Mouse (Mus musculus) CD4-positive, CD25-positive, alpha-beta regulatory T cell, adult 4 months (primary cell): ENCODE measurements around the gene Emc10. TPM values are rescaled to one million over a fixed set of nuclear protein-coding genes. Genes with fewer than 3 reads are reported as not detected.

Experiments used
- ATAC-seq: one replicate; pipeline ENCODE4 v1.8.0; 2017
- polyA plus RNA-seq, 2 experiments: library from polyadenylated mRNA; unstranded; fragments of 100-300 nt; shearing (Covaris generic); gene quantifications; one replicate each; pipeline ENCODE4 v1.2.1; 2017

Emc10 gene
- polyA plus RNA-seq, 2 experiments from 2014 or later, result 15.2 to 16.1 TPM

DNA sequence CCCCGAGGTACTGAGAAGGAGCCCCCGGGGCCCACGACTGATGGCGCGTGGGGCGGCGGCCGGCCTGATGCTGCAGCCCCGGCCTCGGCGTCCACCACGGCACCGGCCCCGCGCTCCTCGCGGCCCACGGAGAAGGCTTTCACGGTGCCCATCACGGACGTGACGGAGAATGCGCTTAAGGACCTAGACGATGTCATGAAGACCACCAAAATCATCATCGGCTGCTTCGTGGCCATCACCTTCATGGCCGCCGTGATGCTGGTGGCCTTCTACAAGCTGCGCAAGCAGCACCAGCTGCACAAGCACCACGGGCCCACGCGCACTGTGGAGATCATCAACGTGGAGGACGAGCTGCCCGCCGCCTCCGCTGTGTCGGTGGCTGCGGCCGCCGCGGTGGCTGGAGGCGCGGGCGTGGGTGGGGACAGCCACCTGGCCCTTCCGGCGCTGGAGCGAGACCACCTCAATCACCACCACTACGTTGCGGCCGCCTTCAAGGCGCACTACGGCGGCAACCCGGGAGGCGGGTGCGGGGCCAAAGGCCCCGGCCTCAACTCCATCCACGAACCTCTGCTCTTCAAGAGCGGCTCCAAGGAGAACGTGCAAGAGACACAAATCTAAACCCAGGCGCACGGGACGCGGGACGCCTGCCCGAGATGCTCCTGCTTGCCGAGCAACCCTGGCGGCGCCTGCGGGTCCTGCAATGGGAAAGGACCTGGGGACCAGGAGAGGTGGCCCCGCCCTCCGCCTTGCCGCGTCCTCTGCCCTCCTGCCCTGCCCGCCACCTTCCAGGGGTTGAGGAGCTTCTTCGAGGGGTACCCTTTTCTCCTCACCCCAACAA, 33.9 kb downstream of the Emc10 start:
- ATAC-seq, result no peak

DNA sequence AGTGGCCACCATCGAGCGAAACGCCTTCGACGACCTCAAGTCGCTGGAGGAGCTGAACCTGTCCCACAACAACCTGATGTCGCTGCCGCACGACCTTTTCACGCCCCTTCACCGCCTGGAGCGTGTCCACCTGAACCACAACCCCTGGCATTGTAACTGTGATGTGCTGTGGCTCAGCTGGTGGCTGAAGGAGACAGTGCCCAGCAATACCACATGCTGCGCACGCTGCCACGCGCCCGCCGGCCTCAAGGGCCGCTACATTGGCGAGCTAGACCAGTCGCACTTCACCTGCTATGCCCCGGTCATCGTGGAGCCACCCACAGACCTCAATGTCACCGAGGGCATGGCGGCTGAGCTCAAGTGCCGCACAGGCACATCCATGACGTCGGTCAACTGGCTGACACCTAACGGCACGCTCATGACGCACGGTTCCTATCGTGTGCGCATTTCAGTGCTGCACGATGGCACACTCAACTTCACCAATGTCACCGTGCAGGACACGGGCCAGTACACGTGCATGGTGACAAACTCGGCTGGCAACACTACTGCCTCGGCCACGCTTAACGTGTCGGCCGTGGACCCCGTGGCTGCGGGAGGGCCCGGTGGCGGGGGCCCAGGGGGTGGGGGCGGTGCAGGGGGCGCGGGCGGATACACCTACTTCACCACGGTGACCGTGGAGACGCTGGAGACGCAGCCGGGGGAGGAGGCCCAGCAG, 34.7 kb downstream of the Emc10 start:
- ATAC-seq, result no peak

DNA sequence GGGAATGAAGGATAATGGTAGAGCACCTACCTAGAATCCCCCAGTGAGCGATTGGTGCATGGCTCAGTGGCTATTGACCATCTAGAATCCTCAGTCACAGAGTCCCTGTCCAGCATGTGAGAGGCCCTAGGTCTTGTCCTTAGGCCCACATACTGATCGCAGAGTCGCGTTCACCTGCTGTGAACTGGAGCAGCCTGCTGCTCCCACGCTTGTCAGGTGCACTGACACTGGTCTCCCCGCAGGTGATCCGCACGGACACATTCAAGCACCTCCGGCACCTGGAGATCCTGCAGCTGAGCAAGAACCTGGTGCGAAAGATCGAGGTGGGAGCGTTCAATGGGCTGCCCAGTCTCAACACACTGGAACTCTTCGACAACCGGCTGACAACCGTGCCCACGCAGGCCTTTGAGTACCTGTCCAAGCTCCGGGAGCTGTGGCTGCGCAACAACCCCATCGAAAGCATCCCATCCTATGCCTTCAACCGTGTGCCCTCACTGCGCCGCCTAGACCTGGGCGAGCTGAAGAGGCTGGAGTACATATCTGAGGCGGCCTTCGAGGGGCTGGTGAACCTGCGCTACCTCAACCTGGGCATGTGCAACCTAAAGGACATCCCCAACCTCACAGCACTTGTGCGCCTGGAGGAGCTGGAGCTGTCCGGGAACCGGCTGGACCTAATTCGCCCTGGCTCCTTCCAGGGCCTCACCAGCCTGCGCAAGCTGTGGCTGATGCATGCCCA, 35.4 kb downstream of the Emc10 start:
- ATAC-seq, result no peak

DNA sequence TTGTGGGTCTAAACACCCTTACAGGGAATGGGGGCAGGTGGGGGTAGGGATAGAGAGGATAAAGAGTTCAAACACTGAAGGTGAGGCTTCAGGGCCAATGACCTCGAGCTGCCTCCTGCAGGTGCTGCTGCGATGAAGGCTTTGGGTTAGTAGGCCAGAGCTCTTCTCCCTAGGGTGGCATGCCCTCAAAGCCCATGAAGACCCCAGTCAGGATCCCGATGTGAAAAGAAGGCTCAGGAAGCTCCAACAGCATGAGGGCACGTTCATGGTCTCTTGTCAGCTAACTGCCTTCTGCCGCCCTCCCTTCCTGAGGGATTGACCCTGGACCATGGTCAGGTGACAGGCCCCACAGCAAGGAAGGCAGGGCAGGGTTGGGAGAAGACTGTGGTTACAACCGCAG, 36.3 kb downstream of the Emc10 start:
- no peak for ATAC-seq

DNA sequence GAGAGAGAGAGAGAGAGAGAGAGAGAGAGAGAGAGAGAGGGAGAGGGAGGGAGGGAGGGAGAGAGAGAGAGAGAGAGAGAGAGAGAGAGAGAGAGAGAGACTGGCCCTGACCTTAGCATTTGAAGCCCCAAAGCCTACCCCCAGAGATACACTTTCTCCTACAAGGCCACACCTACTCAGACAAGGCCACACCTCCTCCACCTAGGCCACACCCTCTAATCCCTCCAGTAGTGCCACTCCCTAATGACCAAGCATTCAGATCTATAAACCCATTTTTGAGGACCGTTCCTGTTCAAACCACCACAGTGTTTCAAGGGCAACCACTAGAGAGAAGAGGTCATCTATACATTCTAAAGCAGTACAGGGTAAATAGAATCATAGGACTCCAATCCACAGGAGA, 40.0 kb downstream of the Emc10 start:
- ATAC-seq, result no peak

DNA sequence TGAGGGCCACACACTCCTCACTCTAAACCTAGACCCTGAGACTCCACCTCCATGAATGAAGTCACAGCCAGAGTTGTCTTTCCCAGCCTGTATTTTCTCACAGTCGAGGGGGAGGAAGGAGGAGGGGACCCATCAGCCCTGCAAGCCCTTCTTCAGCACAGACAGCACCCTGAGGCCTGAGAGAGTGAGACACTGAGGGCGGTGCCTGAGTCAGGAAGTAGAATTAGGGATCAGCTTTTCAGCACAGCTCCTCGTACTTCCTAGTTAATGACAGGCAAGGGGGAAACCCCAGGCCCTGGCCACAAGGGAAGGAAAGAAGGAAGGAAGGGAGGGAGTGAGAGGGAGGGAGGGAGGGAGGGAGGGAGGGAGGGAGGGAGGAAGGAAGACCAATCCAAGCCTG, 43.1 kb downstream of the Emc10 start:
- no peak for ATAC-seq

DNA sequence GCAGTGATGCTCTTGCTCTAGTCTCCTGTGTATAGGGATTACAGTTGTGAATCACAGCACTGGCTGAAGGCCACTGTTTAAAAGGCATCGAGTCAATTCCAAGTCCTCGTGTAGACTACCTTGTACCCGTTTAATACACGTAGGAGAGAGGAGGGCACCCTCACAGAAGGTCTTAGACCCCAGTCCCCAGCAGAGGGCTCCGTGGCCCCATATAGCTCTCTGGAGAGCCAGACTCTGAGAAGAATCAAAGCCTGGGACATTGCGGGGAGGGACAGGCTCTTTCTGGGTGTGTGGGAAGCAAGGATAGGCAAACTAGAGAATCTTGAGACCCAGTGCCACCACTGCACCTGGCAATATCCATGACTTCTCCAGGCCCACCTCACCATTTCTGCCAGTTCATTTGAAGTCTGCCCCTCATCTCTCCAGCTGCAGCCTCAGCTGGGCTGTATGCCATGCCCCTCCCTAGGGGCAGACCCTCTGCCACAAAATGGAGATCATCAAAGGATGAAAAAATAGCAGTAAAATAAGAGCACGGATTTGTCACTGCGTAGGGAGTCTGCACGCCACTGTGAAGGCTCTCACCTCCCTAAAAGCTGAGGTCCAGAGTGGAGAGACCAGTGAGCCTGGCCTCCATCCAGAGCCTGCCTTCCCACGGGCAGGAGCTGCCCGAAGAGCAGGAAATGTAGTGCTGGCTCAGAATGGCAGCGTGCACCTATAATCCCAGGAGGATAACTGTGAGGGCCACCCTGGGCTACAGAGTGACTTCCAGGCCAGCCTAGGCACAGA, 50.1 kb downstream of the Emc10 start:
- ATAC-seq, result no peak

DNA sequence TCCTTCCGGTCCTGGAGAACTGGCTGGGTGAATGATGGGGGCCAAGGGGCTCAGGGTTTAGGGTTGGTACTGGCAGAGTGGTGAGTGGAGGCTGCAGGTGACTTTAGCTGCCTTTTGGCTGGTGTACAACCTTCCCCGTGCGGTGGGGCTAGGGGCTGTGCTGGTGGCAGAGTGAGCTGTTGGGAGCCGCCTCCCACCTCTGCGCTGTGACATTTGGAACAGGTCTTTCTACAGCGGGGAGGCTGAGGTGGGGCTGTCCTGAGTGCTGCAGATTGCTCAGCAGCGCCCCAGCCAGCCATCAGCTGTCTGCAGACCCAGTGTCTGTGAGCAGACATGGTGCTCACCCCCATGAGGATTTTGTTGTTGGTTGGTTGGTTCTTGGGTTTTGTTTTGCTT, 50.8 kb downstream of the Emc10 start:
- ATAC-seq, result no peak

DNA sequence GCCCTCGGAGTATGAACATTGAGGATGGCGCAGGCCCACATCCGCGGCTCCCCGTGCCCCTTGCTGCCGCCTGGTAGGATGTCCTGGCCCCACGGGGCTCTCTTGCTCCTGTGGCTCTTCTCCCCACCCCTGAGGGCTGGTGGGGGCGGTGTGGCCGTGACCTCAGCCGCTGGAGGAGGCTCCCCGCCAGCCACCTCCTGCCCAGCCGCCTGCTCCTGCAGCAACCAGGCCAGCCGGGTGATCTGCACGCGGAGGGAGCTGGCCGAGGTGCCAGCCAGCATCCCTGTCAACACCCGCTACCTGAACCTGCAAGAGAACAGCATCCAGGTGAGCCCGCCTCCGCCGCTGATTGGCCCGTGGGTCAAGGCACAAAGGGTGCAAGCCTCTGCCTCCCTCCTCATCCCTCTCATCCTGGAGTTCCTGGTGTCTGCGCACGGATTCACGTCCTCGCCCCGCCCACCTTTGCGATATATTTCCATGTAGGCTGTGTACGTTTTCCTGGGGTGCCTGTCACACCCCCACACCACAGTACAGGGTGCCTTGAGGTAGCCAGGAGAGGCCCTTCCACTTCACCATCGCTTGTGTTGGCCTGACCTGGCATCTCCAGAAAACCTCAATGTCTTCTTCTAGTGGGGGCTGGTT, 51.3 kb downstream of the Emc10 start:
- ATAC-seq, result no peak

DNA sequence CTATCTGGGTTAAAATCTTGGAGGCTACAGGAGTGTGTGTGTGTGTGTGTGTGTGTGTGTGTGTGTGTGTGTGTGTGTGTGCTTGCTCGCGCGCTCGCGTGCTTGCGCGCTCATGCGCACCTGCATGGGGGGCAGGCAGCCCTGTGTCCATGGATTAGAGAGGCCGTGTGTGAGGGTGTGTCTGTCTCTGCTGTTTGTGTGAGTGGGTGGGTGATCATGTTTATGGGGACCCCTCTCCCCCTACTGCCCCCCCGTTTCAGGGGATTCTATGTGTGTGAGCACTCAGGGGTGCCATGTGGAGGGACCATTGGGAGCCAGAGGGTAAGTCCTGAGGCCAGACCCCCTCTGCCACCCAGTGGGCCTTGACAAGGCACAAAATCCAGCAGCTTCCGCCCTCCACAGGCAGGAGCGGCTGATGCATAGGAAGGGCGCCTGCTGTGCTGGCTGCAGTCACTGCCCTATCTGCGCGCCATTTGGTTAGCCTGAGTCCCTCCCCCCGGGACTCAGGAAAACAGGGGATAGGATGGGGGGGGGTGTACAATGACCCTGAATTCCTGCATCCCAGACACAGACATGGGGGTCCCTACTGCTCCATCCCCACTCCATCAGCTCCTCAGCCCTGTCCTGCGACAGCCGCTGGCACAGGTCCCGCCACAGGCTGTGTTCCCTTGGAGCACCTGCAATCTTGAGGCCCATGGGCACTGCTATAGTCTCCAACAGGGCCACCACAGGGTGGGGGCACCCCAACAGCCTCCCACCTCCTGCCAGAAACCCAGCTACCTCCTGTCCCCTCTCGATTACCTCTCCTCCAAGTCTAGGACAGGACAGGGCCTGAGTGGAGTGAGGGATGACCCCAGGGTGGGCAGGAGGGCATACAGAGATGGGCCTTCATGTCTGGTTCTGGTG, 52.8 kb downstream of the Emc10 start:
- ATAC-seq, result no peak

DNA sequence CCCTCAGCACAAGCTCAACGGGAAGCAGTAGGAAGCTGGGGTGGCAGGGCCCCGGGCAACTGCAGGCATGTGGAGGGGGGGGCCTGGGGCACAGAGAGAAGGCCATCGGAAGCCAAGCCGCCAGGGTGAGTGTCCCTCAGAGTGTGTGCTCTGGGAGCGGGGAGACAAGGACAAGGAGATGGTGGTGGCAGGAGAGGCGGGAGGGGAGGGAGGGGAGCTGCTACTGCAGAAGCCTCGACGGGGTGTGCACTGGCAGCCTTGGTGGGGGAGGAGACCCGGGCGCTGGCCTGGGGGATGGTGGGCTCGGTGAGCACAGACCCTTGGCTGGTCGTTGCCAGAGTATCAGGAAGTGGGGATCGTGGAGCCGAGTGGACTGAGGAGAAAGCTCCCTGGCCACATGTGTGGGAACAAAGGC, 53.9 kb downstream of the Emc10 start:
- no peak for ATAC-seq

DNA sequence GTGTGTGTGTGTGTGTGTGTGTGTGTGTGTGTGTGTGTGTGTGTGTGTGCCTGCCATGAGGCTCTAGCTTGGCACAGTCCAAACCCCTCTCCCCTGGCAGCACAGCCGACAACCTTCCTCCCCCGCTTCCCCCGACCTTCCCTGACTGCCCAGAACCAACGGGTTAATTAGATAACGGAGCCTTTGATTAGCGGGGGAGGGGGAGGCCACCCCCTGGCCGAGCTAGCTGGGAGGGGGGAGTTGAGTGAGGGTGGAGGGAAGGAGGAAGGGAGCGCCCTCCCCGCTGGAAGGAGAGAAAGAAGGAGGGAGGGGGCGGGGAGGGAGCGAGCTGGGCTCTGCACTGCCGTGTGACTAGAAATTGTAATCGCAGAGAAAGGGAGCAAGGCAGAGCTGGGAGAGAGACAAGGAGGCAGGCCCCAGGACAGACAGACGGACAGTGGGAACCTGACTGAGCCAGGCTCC, 54.6 kb downstream of the Emc10 start:
- ATAC-seq, result no peak

DNA sequence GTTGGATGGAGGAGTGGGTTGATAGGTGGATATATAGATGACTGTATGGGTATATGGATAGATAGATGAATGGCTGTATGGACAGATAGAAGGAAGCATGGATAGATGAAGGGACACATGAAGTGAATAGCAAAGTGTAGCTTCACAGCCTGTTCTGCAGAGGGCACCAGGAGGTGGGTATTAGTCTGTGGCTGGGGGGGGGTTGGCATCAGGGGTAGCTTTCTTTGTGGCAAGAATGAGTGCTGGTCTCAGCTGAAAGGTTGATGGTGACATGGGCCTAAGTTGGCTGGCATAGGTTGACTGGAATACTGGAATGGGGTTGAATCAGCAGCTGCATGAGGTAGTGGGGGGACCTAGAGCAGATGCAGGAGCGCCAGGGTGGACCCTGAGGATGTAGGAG, 55.1 kb downstream of the Emc10 start:
- ATAC-seq, result no peak

DNA sequence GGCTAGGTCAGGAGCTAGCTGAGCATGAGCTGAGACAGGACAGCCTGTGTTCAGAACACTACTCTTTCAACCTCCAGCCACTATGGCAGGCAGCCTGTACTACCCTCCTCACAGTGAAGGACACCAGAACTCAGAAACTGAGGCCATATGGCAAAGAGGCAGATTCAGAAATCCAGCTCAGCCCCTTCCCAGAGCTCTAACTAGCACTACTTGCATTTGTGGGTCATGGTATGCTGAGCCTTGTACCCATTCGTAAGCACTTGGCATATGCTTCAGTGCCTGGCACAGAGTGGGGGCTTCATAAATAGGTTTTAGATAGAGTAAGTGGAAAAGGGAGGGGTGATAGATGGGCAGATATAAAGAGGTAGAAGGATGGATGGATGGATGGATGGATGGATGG, 55.9 kb downstream of the Emc10 start:
- no peak for ATAC-seq

Other genes starting within 250 kb of the Emc10 start
- 1 to 10 TPM in 1 of 2 experiments, under 1 TPM in 1; 0.93 to 1.7 TPM for gene 1700028J19Rik, start 249.8 kb downstream of the Emc10 start, polyA plus RNA-seq
- gene 2410002F23Rik, start 249.8 kb downstream of the Emc10 start, polyA plus RNA-seq, result 100 to 1,000 TPM; 101 to 192 TPM
- not detected for gene Acp4, start 239.2 kb downstream of the Emc10 start, polyA plus RNA-seq
- gene Gm15517, start 235.1 kb downstream of the Emc10 start, polyA plus RNA-seq, result not detected
- under 1 TPM; 0.35 to 0.66 TPM for gene Clec11a, start 189.6 kb downstream of the Emc10 start, polyA plus RNA-seq
- gene Shank1, start 186.3 kb downstream of the Emc10 start, polyA plus RNA-seq, result under 1 TPM; 0.12 to 0.58 TPM
- gene Syt3, start 112.4 kb downstream of the Emc10 start, polyA plus RNA-seq, result not detected
- not detected for gene 1700008O03Rik, start 110.7 kb downstream of the Emc10 start, polyA plus RNA-seq
- not detected for gene Lrrc4b, start 67.5 kb downstream of the Emc10 start, polyA plus RNA-seq
- gene Aspdh, start 31.1 kb downstream of the Emc10 start, polyA plus RNA-seq, result under 1 TPM in 1 of 2 experiments, not detected in 1; 0.73 TPM
- gene Josd2, start 28.5 kb downstream of the Emc10 start, polyA plus RNA-seq, result 10 to 100 TPM; 54.9 to 76.4 TPM
- gene Fam71e1, start 52 bp upstream of the Emc10 start, polyA plus RNA-seq, result 1 to 10 TPM; 3.9 to 5.4 TPM
- not detected for gene Mybpc2, start 28.1 kb upstream of the Emc10 start, polyA plus RNA-seq
- gene Spib, start 35.5 kb upstream of the Emc10 start, polyA plus RNA-seq, result 1 to 10 TPM in 1 of 2 experiments, under 1 TPM in 1; 0.11 to 4.2 TPM
- gene Pold1, start 52.3 kb upstream of the Emc10 start, polyA plus RNA-seq, result 10 to 100 TPM; 18.4 to 45.5 TPM
- gene Nr1h2, start 57.4 kb upstream of the Emc10 start, polyA plus RNA-seq, result 10 to 100 TPM; 42.2 to 57.7 TPM
- 1 to 10 TPM in 1 of 2 experiments, under 1 TPM in 1; 0.52 to 6.7 TPM for gene Napsa, start 75.9 kb upstream of the Emc10 start, polyA plus RNA-seq
- gene Kcnc3, start 94.1 kb upstream of the Emc10 start, polyA plus RNA-seq, result under 1 TPM in 1 of 2 experiments, not detected in 1; 0.42 TPM
- gene Myh14, start 174.3 kb upstream of the Emc10 start, polyA plus RNA-seq, result not detected
- gene Izumo2, start 212.2 kb upstream of the Emc10 start, polyA plus RNA-seq, result not detected